Mouse (Mus musculus) R1 (cell line): ENCODE results near the gene Grik4.
A peak's percentile ranks its signal among the peaks of the same experiment; 100 is the strongest.

Source experiments
- DNase-seq: peaks from one replicate; pipeline ENCODE4 v3.0.0-alpha.2; 2018; ENCODE audit warnings: low read depth, low spot score

Gene Grik4

GRCm38 (mm10) chr9:42573616-42574350 lies 370.5 kb downstream of the Grik4 start:
- DNase-seq = no peak

- peak; percentile 65 for DNase-seq
These were observed 371.1 kb downstream of the Grik4 start for GRCm38 (mm10) chr9:42573180-42573579.

- no peak for DNase-seq
These were observed 378.4 kb downstream of the Grik4 start for GRCm38 (mm10) chr9:42565921-42566320.

GRCm38 (mm10) chr9:42555186-42555585 lies 389.1 kb downstream of the Grik4 start:
- no peak for DNase-seq

GRCm38 (mm10) chr9:42550116-42550515 lies 394.2 kb downstream of the Grik4 start:
- peak; percentile 58 for DNase-seq

GRCm38 (mm10) chr9:42548981-42549380 lies 395.3 kb downstream of the Grik4 start:
- no peak for DNase-seq

GRCm38 (mm10) chr9:42544521-42544920 lies 399.8 kb downstream of the Grik4 start:
- DNase-seq = peak; percentile 61

GRCm38 (mm10) chr9:42533491-42533890 lies 410.8 kb downstream of the Grik4 start:
- no peak for DNase-seq

- no peak for DNase-seq
These were observed 411.3 kb downstream of the Grik4 start for GRCm38 (mm10) chr9:42533041-42533440.

GRCm38 (mm10) chr9:42531951-42532350 lies 412.3 kb downstream of the Grik4 start:
- no peak for DNase-seq

- DNase-seq = no peak
These were observed 413.8 kb downstream of the Grik4 start for GRCm38 (mm10) chr9:42530221-42531152.

GRCm38 (mm10) chr9:42520587-42521084 lies 423.7 kb downstream of the Grik4 start:
- peak; percentile 34 for DNase-seq

GRCm38 (mm10) chr9:42518163-42518562 lies 426.1 kb downstream of the Grik4 start:
- DNase-seq = peak; percentile 41

- no peak for DNase-seq
These were observed 431.1 kb downstream of the Grik4 start for GRCm38 (mm10) chr9:42513159-42513558.

- DNase-seq = peak; percentile 28
These were observed 432.0 kb downstream of the Grik4 start for GRCm38 (mm10) chr9:42512312-42512711.

- no peak for DNase-seq
These were observed 436.1 kb downstream of the Grik4 start for GRCm38 (mm10) chr9:42508235-42508634.

GRCm38 (mm10) chr9:42507709-42508108 lies 436.6 kb downstream of the Grik4 start, which contains the start of gene Tbcel:
Gene Tbcel (minus strand): TSS chr9:42507809.
- DNase-seq = no peak

GRCm38 (mm10) chr9:42507022-42507421 lies 437.3 kb downstream of the Grik4 start:
- DNase-seq = no peak

GRCm38 (mm10) chr9:42504971-42505510 lies 439.3 kb downstream of the Grik4 start:
- no peak for DNase-seq

GRCm38 (mm10) chr9:42504559-42504958 lies 439.7 kb downstream of the Grik4 start:
- no peak for DNase-seq

GRCm38 (mm10) chr9:42503709-42504108 lies 440.6 kb downstream of the Grik4 start:
- no peak for DNase-seq

GRCm38 (mm10) chr9:42496296-42496695 lies 448.0 kb downstream of the Grik4 start:
- no peak for DNase-seq
